Mouse (Mus musculus) myocyte (in vitro differentiated cells): ENCODE data around the gene Srsf9.

Source experiments
- E2F4 ChIP-seq: IDR thresholded peaks from one replicate; pipeline ENCODE4 v1.6.1; 2011; ENCODE audit warnings: mild to moderate bottlenecking, control low read depth, moderate library complexity; ENCODE audit not compliant: insufficient read depth
- MAX ChIP-seq: IDR thresholded peaks from one replicate; pipeline ENCODE4 v1.6.1; 2011; ENCODE audit warnings: low read depth, mild to moderate bottlenecking, control low read depth
- MYOD1 ChIP-seq, 3 experiments: IDR thresholded peaks; one replicate each; pipeline ENCODE4 v1.6.1; 2011; ENCODE audit warnings: control low read depth in 2 of 3, low read depth in 2 of 3, mild to moderate bottlenecking in 2 of 3, moderate library complexity in 1 of 3; ENCODE audit not compliant: insufficient read length in 2 of 3, control insufficient read depth in 1 of 3
- MYOG ChIP-seq, 3 experiments: IDR thresholded peaks; one replicate each; pipeline ENCODE4 v1.6.1; 2011; ENCODE audit warnings: control low read depth in 2 of 3, low read depth in 2 of 3, mild to moderate bottlenecking in 2 of 3; ENCODE audit not compliant: insufficient read length in 2 of 3, control insufficient read depth in 1 of 3, insufficient read depth in 1 of 3
- POLR2A ChIP-seq: IDR thresholded peaks from one replicate; pipeline ENCODE4 v1.6.1; 2011; ENCODE audit warnings: low read depth, mild to moderate bottlenecking, control low read depth, moderate library complexity; ENCODE audit not compliant: insufficient read length
- TCF12 ChIP-seq: IDR thresholded peaks from one replicate; pipeline ENCODE4 v1.6.1; 2011; ENCODE audit warnings: mild to moderate bottlenecking, control low read depth; ENCODE audit not compliant: poor library complexity, insufficient read depth, severe bottlenecking
- TCF3 ChIP-seq: IDR thresholded peaks from one replicate; pipeline ENCODE4 v1.6.1; 2011; ENCODE audit warnings: low read depth, control low read depth; ENCODE audit not compliant: insufficient read length
- USF1 ChIP-seq: IDR thresholded peaks from one replicate; pipeline ENCODE4 v1.6.1; 2011; ENCODE audit warnings: low read depth, mild to moderate bottlenecking, control low read depth, moderate library complexity

GRCm38 (mm10) chr5:115351348-115351747 lies 24.4 kb downstream of the Srsf9 start:
- TF ChIP-seq TCF3 (no peak), POLR2A (no peak), E2F4 (no peak), TCF12 (no peak), MYOG (IDR thresholded peaks at IDR 0.05; ENCODE audit: control insufficient read depth in 1 of 3, insufficient read depth in 1 of 3, insufficient read length in 2 of 3, low read depth in 2 of 3) (no peak), MAX (no peak), USF1 (no peak), MYOD1 (IDR thresholded peaks at IDR 0.05; ENCODE audit: control insufficient read depth in 1 of 3, insufficient read length in 2 of 3, low read depth in 2 of 3) (no peak)
